Mouse (Mus musculus): ENCODE results near the gene Kif16b. TPM values are rescaled to one million over a fixed set of nuclear protein-coding genes. Genes with fewer than 3 reads are reported as not detected.

Kif16b gene
- total RNA-seq, 1 experiment: 10.5 TPM

DNA sequence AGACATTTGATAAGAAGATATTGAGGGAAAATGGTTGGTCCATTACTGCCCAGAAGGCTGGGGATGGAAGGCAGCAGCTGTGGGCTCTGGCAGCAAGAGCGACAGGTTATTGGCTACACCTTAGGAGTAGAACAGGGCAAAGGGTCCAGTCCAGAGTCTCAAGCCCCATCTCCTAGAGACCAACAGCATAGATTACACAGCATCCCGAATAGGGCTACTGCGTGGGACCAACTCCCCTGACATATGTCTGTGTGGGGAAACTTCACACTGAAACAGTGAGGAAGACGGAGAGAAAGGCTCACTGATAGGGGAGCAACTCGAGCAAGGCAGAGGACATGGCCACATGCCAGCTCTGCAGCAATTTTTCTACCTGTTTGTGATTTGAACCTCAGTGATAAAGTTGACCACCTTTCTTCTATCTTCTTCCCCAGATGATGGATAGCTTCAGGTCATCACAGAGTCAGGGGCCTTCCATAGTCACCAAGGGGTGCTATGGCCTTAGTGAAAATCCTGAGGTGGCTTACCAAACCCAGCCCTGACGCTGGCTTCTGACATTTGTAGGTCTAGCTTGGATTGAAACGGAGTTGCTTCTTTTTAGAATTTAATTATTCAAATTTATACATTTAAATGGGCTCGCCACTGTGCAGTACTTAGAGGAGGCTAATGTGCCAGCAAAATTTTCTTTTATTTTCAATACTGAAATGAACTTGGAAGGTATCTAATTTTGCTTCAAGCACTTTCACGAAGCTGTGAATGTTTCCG lies 170.1 kb downstream of the Kif16b start:
- no peak overlapping the region for H3K27ac ChIP-seq (ENCODE audit: insufficient read depth, low read depth, low read length, poor library complexity, severe bottlenecking)
- TF ChIP-seq HCFC1 (IDR thresholded peaks at IDR 0.05; ENCODE audit: borderline replicate concordance, insufficient read depth, low read length): no peak
- TF ChIP-seq CHD2 (IDR thresholded peaks at IDR 0.05; ENCODE audit: low read depth, low read length): no peak
- TF ChIP-seq ZC3H11A (IDR thresholded peaks at IDR 0.05; ENCODE audit: borderline replicate concordance, low read depth, low read length): no peak
- no peak for TF ChIP-seq MAFK (IDR thresholded peaks at IDR 0.05; ENCODE audit: insufficient read depth, low read depth, low read length)
- TF ChIP-seq ZNF384 (IDR thresholded peaks at IDR 0.05; ENCODE audit: low read depth, low read length): no peak

DNA sequence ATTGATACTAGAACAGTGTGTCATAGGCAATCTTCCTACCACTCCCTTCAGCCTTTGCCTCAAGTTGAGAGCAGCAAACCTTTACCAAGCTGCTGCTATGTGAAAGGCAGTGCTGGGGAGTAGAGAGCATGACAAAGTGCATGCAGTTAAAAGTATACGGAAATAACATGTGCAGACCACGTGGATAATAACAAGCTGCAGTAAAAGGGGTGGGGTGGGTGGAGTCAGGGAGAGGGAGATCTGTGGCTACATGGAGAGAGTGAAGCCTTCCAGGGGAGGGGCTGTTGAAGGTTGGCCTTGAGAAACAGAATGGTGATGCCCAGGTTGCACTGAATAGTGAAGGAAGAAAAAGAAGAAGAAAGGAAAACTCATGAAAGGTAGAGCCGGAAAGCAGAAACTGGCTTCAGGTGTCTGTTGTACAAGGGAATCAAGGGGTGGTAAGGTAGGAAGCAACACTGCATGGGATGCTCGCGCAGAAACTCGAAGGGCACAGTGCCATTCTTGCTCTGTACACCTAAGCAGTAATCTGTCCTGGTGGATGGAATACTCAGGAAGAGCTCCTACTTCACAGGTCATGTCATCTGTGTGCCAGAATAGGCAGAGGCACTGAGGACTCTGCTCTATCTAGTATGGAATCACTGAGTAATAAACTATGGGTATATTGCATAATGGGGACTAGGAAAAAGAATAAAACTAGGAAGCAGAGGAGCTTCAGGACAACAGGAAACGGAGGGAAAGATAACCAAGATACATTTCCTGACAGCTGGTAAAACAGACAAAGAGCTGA lies 176.9 kb downstream of the Kif16b start:
- no peak for DNase-seq (ENCODE audit: low read depth, low spot score)
- in situ Hi-C loops (cut with MboI; ENCODE audit: low sequenced_read_pairs in 2 of 2, unreplicated experiment in 2 of 2): no loop called here
- no peak for TF ChIP-seq ZNF384 (IDR thresholded peaks at IDR 0.05; ENCODE audit: low read depth, low read length)
- no peak for TF ChIP-seq HCFC1 (IDR thresholded peaks at IDR 0.05; ENCODE audit: borderline replicate concordance, insufficient read depth, low read length)
- no peak for TF ChIP-seq MAFK (IDR thresholded peaks at IDR 0.05; ENCODE audit: insufficient read depth, low read depth, low read length)
- TF ChIP-seq CHD2 (IDR thresholded peaks at IDR 0.05; ENCODE audit: low read depth, low read length): no peak
- TF ChIP-seq ZC3H11A (IDR thresholded peaks at IDR 0.05; ENCODE audit: borderline replicate concordance, low read depth, low read length): no peak

More for the DNA sequence above, 170.1 kb downstream of the Kif16b start:
- in situ Hi-C loops (cut with MboI; ENCODE audit: low sequenced_read_pairs in 2 of 2, unreplicated experiment in 2 of 2): no loop called here
- DNase-seq (ENCODE audit: low read depth, low spot score): no peak
- Histone ChIP-seq H3K9ac (ENCODE audit: insufficient read depth, low read depth, low read length, poor library complexity, severe bottlenecking) (no peak overlapping the region), H3K9me3 (ENCODE audit: control insufficient read depth, insufficient read depth, low read depth, low read length) (no peaks in the 10 kb centered on the region), H3K4me3 (ENCODE audit: insufficient read depth in 1 of 2, low read depth in 1 of 2, low read length in 2 of 2, poor library complexity in 1 of 2, severe bottlenecking in 1 of 2) (no peak overlapping the region), H3K36me3 (ENCODE audit: control insufficient read depth, insufficient read depth, low read length, poor library complexity, severe bottlenecking) (no peaks in the 10 kb centered on the region), H3K4me1 (ENCODE audit: control insufficient read depth in 2 of 2, insufficient read depth in 2 of 2, low read length in 2 of 2, poor library complexity in 1 of 2) (no peaks in the 10 kb centered on the region)

DNA sequence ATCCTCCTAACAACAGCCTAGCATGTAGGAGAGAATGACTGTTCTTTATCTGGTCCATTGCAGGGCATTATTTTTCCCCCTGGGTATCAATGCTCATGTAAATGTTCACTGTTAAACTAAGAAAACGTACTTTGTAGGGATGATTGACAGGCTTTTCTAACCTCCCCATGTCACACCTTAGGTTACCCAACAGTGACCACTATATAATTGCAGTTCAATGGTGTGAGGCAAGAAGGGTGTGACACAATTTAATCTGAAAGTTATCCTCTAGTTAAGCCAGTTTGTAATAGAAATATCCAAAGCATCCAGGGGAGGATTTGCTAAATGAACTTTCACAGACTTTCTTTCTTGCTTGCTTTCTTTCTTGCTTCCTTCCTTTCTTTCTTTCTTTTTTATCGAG lies 181.2 kb downstream of the Kif16b start:
- Histone ChIP-seq H3K4me3 (ENCODE audit: insufficient read depth in 1 of 2, low read depth in 1 of 2, low read length in 2 of 2, poor library complexity in 1 of 2, severe bottlenecking in 1 of 2) (no peak overlapping the region), H3K36me3 (ENCODE audit: control insufficient read depth, insufficient read depth, low read length, poor library complexity, severe bottlenecking) (no peaks in the 10 kb centered on the region), H3K9me3 (ENCODE audit: control insufficient read depth, insufficient read depth, low read depth, low read length) (no peaks in the 10 kb centered on the region), H3K4me1 (ENCODE audit: control insufficient read depth in 2 of 2, insufficient read depth in 2 of 2, low read length in 2 of 2, poor library complexity in 1 of 2) (no peaks in the 10 kb centered on the region), H3K27ac (ENCODE audit: insufficient read depth, low read depth, low read length, poor library complexity, severe bottlenecking) (no peak overlapping the region), H3K9ac (ENCODE audit: insufficient read depth, low read depth, low read length, poor library complexity, severe bottlenecking) (no peak overlapping the region)
- in situ Hi-C loops (cut with MboI; ENCODE audit: low sequenced_read_pairs in 2 of 2, unreplicated experiment in 2 of 2): no loop called here
- DNase-seq (ENCODE audit: low read depth, low spot score): no peak
- TF ChIP-seq HCFC1 (IDR thresholded peaks at IDR 0.05; ENCODE audit: borderline replicate concordance, insufficient read depth, low read length) (no peak), ZNF384 (IDR thresholded peaks at IDR 0.05; ENCODE audit: low read depth, low read length) (no peak), CHD2 (IDR thresholded peaks at IDR 0.05; ENCODE audit: low read depth, low read length) (no peak), ZC3H11A (IDR thresholded peaks at IDR 0.05; ENCODE audit: borderline replicate concordance, low read depth, low read length) (no peak), MAFK (IDR thresholded peaks at IDR 0.05; ENCODE audit: insufficient read depth, low read depth, low read length) (no peak)

More for the DNA sequence above, 176.9 kb downstream of the Kif16b start:
- H3K9ac ChIP-seq (ENCODE audit: insufficient read depth, low read depth, low read length, poor library complexity, severe bottlenecking): no peak overlapping the region
- H3K27ac ChIP-seq (ENCODE audit: insufficient read depth, low read depth, low read length, poor library complexity, severe bottlenecking): no peak overlapping the region
- H3K4me3 ChIP-seq (ENCODE audit: insufficient read depth in 1 of 2, low read depth in 1 of 2, low read length in 2 of 2, poor library complexity in 1 of 2, severe bottlenecking in 1 of 2): no peak overlapping the region
- H3K9me3 ChIP-seq (ENCODE audit: control insufficient read depth, insufficient read depth, low read depth, low read length): no peaks in the 10 kb centered on the region
- no peaks in the 10 kb centered on the region for H3K4me1 ChIP-seq (ENCODE audit: control insufficient read depth in 2 of 2, insufficient read depth in 2 of 2, low read length in 2 of 2, poor library complexity in 1 of 2)
- H3K36me3 ChIP-seq (ENCODE audit: control insufficient read depth, insufficient read depth, low read length, poor library complexity, severe bottlenecking): no peaks in the 10 kb centered on the region

DNA sequence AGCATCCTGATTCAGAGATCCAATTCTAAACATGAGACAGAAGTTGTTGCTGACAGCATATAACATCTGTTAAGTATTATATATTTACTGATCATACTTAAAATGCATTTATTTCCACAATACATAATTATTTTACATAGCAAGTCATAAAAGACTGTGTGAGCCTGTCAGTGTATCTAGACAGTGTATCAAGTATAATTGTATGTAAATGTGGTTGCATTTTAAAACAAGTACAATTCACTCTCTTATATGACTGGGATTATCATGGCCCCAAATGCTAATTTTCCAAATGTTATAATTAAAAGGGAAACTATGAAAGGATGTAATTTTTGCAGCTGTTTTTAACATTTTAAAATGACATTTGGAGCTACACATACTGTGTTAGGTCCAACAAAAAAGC lies 182.3 kb downstream of the Kif16b start:
- H3K9ac ChIP-seq (ENCODE audit: insufficient read depth, low read depth, low read length, poor library complexity, severe bottlenecking): no peak overlapping the region
- in situ Hi-C loops (cut with MboI; ENCODE audit: low sequenced_read_pairs in 2 of 2, unreplicated experiment in 2 of 2): no loop called here
- no peak overlapping the region for H3K4me3 ChIP-seq (ENCODE audit: insufficient read depth in 1 of 2, low read depth in 1 of 2, low read length in 2 of 2, poor library complexity in 1 of 2, severe bottlenecking in 1 of 2)
- H3K9me3 ChIP-seq (ENCODE audit: control insufficient read depth, insufficient read depth, low read depth, low read length): no peaks in the 10 kb centered on the region
- DNase-seq (ENCODE audit: low read depth, low spot score): no peak
- no peak overlapping the region for H3K27ac ChIP-seq (ENCODE audit: insufficient read depth, low read depth, low read length, poor library complexity, severe bottlenecking)
- no peaks in the 10 kb centered on the region for H3K36me3 ChIP-seq (ENCODE audit: control insufficient read depth, insufficient read depth, low read length, poor library complexity, severe bottlenecking)
- no peaks in the 10 kb centered on the region for H3K4me1 ChIP-seq (ENCODE audit: control insufficient read depth in 2 of 2, insufficient read depth in 2 of 2, low read length in 2 of 2, poor library complexity in 1 of 2)
- TF ChIP-seq CHD2 (IDR thresholded peaks at IDR 0.05; ENCODE audit: low read depth, low read length) (no peak), HCFC1 (IDR thresholded peaks at IDR 0.05; ENCODE audit: borderline replicate concordance, insufficient read depth, low read length) (no peak), ZC3H11A (IDR thresholded peaks at IDR 0.05; ENCODE audit: borderline replicate concordance, low read depth, low read length) (no peak), MAFK (IDR thresholded peaks at IDR 0.05; ENCODE audit: insufficient read depth, low read depth, low read length) (no peak), ZNF384 (IDR thresholded peaks at IDR 0.05; ENCODE audit: low read depth, low read length) (no peak)
